Mouse (Mus musculus) ES-Bruce4 (cell line): ENCODE data around the gene Celsr2.

Experiments used
- CTCF ChIP-seq: IDR thresholded peaks from one replicate; pipeline ENCODE4 v1.8.1; 2011; ENCODE audit warnings: low read depth, low read length
- EP300 ChIP-seq: IDR thresholded peaks from 2 replicates; pipeline ENCODE4 v1.6.1; 2011; ENCODE audit warnings: low read depth, low read length; ENCODE audit not compliant: insufficient read depth
- POLR2A ChIP-seq: IDR thresholded peaks from one replicate; pipeline ENCODE4 v1.8.1; 2011; ENCODE audit warnings: low read length; ENCODE audit not compliant: insufficient read depth

GRCm38 (mm10) chr3:108411754-108412121 is 3.6 kb downstream of the Celsr2 start:
- TF ChIP-seq CTCF (no peak), POLR2A (no peak), EP300 (no peak)
